Mouse (Mus musculus): ENCODE measurements at regions not wholly inside any gene's neighbourhood (a gene's known extent, or its start where the extent isn't known, plus 50 kb on each side); places are given as distances from the start of the nearest gene placed in this dataset.

- H3K4me3 ChIP-seq = no peak overlapping the region
- no peak for TF ChIP-seq CTCF (conservative IDR thresholded peaks at IDR 0.05)
Observed at GRCm38 (mm10) chr5:13058883-13059423, 66.3 kb upstream of the Sema3a start.

GRCm38 (mm10) chr5:13066942-13067341 lies 58.3 kb upstream of the Sema3a start:
- DNase-seq (ENCODE audit: low spot score in 2 of 2) = no peak
- TF ChIP-seq CTCF (conservative IDR thresholded peaks at IDR 0.05) = no peak
- H3K4me3 ChIP-seq = no peak overlapping the region

More at GRCm38 (mm10) chr5:13058883-13059423, 66.3 kb upstream of the Sema3a start:
- DNase-seq (ENCODE audit: low spot score in 2 of 2) = no peak
- H3K27ac ChIP-seq = no peak overlapping the region

More at GRCm38 (mm10) chr5:13066942-13067341, 58.3 kb upstream of the Sema3a start:
- H3K27ac ChIP-seq = no peak overlapping the region

Small RNA genes lying in the stretch of these regions (microRNA-seq; reads per million reads assigned to microRNA genes)
- gene Gm23243 = 0 reads per million in 2 experiments
